ENCODE assay signal across 11 mouse cellular contexts in the genomic region with DNA sequence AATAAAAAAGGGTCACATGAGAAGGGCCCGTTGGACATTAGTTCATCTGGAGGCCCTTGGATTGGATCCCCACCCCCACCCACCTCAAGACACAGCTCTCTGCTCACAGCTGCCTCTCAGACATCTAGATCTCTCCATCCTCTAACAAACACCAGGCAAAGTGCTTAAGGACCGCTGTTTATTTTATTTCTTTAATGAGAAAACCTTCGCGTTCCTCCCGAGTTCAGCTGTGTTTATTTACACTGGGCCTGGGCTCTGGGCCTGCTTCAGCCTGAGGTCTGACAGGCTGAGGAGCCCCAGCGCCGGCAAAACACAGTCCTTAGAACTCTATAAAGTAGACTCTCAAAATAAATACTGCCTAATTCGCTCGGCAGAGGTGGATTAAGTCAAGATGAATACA.
DNase-seq lines count a peak whose midpoint lies in the region; ATAC-seq lines count a peak whose summit lies in the region.
"Had no signal": no experiment of that assay in that cellular context is flagged by ENCODE, and none has a peak within 500 bp of the region (broad histone marks: within the 10 kb centered on the region; RNA-seq: fewer than 3 reads in every experiment).

No protein-coding gene starts in this region.

- DNase-seq in forebrain, embryonic 11.5 days (ENCODE audit: low spot score), result no peak
- DNase-seq in lung, postnatal 10 days, result peak; percentile 18
- DNase-seq in lung, adult 18-20 months, result no peak
- no peak for DNase-seq in frontal cortex, postnatal 36 days (ENCODE audit: low spot score in 2 of 2)
- DNase-seq in adrenal gland, postnatal 25 days, result no peak
- DNase-seq: adrenal gland, adult 8-10 months; cerebellum, postnatal 25 days; liver, embryonic 13.5 days had no signal

- H3K4me1 ChIP-seq in forebrain, embryonic 11.5 days (replicated peaks; ENCODE audit: control insufficient read depth, insufficient read depth, low read length), result peaks cover 19% of the 10 kb centered on the region
- H3K4me1 ChIP-seq in forebrain, embryonic 15.5 days, result peaks cover 26% of the 10 kb centered on the region
- H3K4me1 ChIP-seq in hindbrain, embryonic 12.5 days, result peaks cover 20% of the 10 kb centered on the region
- H3K4me1 ChIP-seq in neural tube, embryonic 15.5 days, result peaks cover 30% of the 10 kb centered on the region
- H3K4me1 ChIP-seq: liver, embryonic 13.5 days had no signal

- H3K27me3 ChIP-seq in forebrain, embryonic 11.5 days (ENCODE audit: control insufficient read depth, insufficient read depth, low read length), result no peaks in the 10 kb centered on the region
- H3K27me3 ChIP-seq in forebrain, embryonic 15.5 days, result 0 out of 2 replicates have a peak, but pooled peaks cover under 1% of the 10 kb centered on the region
- H3K27me3 ChIP-seq in hindbrain, embryonic 12.5 days, result peaks cover 7% of the 10 kb centered on the region
- no peaks in the 10 kb centered on the region for H3K27me3 ChIP-seq in neural tube, embryonic 15.5 days (replicated peaks)

- WGBS in forebrain, embryonic 11.5 days, result 2% methylated on average over 9 of the region's 9 CpGs
- WGBS in forebrain, embryonic 15.5 days, result 8% methylated on average over 9 of the region's 9 CpGs
- 15% methylated on average over 9 of the region's 9 CpGs for WGBS in hindbrain, embryonic 12.5 days
- 15% methylated on average over 9 of the region's 9 CpGs for WGBS in neural tube, embryonic 15.5 days

- no peak overlapping the region for H3K27ac ChIP-seq in forebrain, embryonic 11.5 days (ENCODE audit: low read depth, low read length)
- no peak overlapping the region; the same call in 1 of the 2 replicates for H3K27ac ChIP-seq in forebrain, embryonic 15.5 days (replicated peaks)
- peak overlapping the region; percentile 26; the same call in 1 of the 2 replicates for H3K27ac ChIP-seq in hindbrain, embryonic 12.5 days
- peak overlapping the region; percentile 48; the same call in 1 of the 2 replicates for H3K27ac ChIP-seq in neural tube, embryonic 15.5 days (replicated peaks)
- H3K27ac ChIP-seq: liver, embryonic 13.5 days had no signal

- ATAC-seq in forebrain, embryonic 11.5 days (replicated peaks; ENCODE audit: low FRiP score), result no peak
- ATAC-seq in forebrain, embryonic 15.5 days (replicated peaks), result no peak
- ATAC-seq in hindbrain, embryonic 12.5 days (ENCODE audit: low FRiP score), result no peak
- no peak for ATAC-seq in neural tube, embryonic 15.5 days (ENCODE audit: low FRiP score)

- H3K36me3 ChIP-seq in forebrain, embryonic 11.5 days (ENCODE audit: control insufficient read depth, insufficient read depth, low read length), result no peaks in the 10 kb centered on the region
- H3K36me3 ChIP-seq in forebrain, embryonic 15.5 days, result no peaks in the 10 kb centered on the region
- H3K36me3 ChIP-seq in hindbrain, embryonic 12.5 days, result no peaks in the 10 kb centered on the region
- no peaks in the 10 kb centered on the region for H3K36me3 ChIP-seq in neural tube, embryonic 15.5 days
- H3K36me3 ChIP-seq: liver, embryonic 13.5 days had no signal

- H3K9ac ChIP-seq in forebrain, embryonic 11.5 days (ENCODE audit: low read length), result no peak overlapping the region; the same call in 1 of the 2 replicates
- H3K9ac ChIP-seq in forebrain, embryonic 15.5 days (replicated peaks), result no peak overlapping the region
- H3K9ac ChIP-seq in hindbrain, embryonic 12.5 days, result no peak overlapping the region
- no peak overlapping the region for H3K9ac ChIP-seq in neural tube, embryonic 15.5 days (replicated peaks)
- H3K9ac ChIP-seq: liver, embryonic 13.5 days had no signal

- no peaks in the 10 kb centered on the region for H3K9me3 ChIP-seq in forebrain, embryonic 11.5 days (ENCODE audit: control insufficient read depth, low read length)
- H3K9me3 ChIP-seq in forebrain, embryonic 15.5 days, result no peaks in the 10 kb centered on the region
- H3K9me3 ChIP-seq in hindbrain, embryonic 12.5 days (replicated peaks), result no peaks in the 10 kb centered on the region
- H3K9me3 ChIP-seq in neural tube, embryonic 15.5 days (replicated peaks), result no peaks in the 10 kb centered on the region
- H3K9me3 ChIP-seq: liver, embryonic 13.5 days had no signal

- no peak overlapping the region for H3K4me3 ChIP-seq in forebrain, embryonic 11.5 days (ENCODE audit: low read depth, low read length)
- no peak overlapping the region for H3K4me3 ChIP-seq in forebrain, embryonic 15.5 days
- H3K4me3 ChIP-seq in hindbrain, embryonic 12.5 days, result no peak overlapping the region
- H3K4me3 ChIP-seq in neural tube, embryonic 15.5 days (replicated peaks), result no peak overlapping the region
- H3K4me3 ChIP-seq: liver, embryonic 13.5 days had no signal

- H3K4me2 ChIP-seq in forebrain, embryonic 11.5 days (ENCODE audit: low read depth, low read length, severe bottlenecking), result 0 out of 2 replicates have a peak overlapping the region, but pooled peaks have one; percentile 11
- no peak overlapping the region for H3K4me2 ChIP-seq in forebrain, embryonic 15.5 days (replicated peaks)
- H3K4me2 ChIP-seq in hindbrain, embryonic 12.5 days (replicated peaks), result no peak overlapping the region
- no peak overlapping the region for H3K4me2 ChIP-seq in neural tube, embryonic 15.5 days
- H3K4me2 ChIP-seq: liver, embryonic 13.5 days had no signal

Comparison
In these comparisons a context has a peak if more than half of its experiments do, and no peak if none do; other contexts are left out.
1. H3K27ac ChIP-seq: peak in hindbrain, embryonic 12.5 days (single experiment) and neural tube, embryonic 15.5 days (single experiment); none in forebrain, embryonic 11.5 days (single experiment) and forebrain, embryonic 15.5 days (single experiment).